Mouse (Mus musculus) erythroid progenitor cell, adult 5-6 weeks (primary cell): ENCODE results near the gene Ly6g6d. TPM values are rescaled to one million over a fixed set of nuclear protein-coding genes. Genes with fewer than 3 reads are reported as not detected.

Experiments
- ATAC-seq: replicated peaks from 2 replicates; pipeline ENCODE4 v1.8.0; 2016; ENCODE audit warnings: moderate number of reproducible peaks, mild to moderate bottlenecking, moderate TSS enrichment, inconsistent platforms; ENCODE audit not compliant: poor library complexity, low FRiP score, severe bottlenecking
- total RNA-seq, 2 experiments: library from RNA; stranded (forward) in 1 of 2; stranded (reverse) in 1 of 2; fragments of 150-400 nt in 1 of 2; fragments of 186-747, 209-891 nt in 1 of 2; gene quantifications; 2 replicates each; pipeline versions ENCODE4 v1.2.3 to v1.2.4; 2015 to 2017; ENCODE audit warnings: low replicate concordance in 2 of 2

The Ly6g6d gene
- total RNA-seq, 2 experiments from 2014 or later = not detected

DNA sequence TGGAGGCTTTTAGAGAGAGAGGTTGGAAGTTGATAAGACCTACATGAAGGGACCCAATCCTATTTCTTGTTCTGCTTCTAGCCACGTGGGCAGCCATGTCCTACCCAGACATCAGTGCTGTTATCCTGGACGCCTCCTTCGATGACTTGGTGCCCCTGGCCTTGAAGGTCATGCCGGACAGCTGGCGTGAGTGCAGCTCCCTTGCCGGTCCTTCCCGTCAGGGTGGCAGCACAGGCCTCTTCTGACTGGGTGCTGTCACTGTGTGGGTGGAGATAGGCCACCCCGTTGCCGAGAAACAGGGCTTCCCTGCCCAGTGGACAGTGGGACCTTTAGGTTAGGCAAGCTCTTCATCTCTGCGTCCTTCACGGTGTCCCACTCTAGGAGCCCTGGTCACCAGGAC lies 23.3 kb upstream of the Ly6g6d start:
- ATAC-seq = no peak

DNA sequence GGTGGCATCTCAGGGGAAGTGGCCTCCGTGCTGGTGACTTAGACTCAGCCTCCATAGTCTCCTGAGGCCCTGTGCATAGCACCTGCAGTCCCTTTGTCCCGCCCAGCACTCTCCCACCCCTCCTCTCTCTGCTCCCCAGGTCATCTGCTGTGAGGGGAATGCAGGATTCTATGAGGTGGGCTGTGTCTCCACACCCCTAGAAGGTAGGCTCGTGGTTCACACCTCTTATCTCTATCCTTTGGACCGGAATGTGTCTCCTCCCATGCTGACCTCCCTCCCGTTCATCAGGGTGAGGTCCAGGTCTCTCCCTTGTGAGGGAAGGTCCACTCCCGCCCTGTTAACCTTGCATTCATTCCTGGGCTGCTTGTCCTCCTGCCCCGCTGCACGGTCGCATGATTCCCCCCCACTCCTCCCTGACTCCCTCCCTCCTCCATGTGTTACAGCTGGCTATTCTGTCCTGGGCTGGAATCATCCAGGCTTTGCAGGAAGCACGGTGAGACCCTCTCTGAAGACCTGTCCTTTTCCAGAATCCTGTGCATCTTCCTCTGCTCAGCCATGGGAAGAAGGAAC lies 22.4 kb upstream of the Ly6g6d start:
- ATAC-seq = no peak

GRCm38 (mm10) chr17:35097164-35097655 lies 19.3 kb upstream of the Ly6g6d start:
- no peak for ATAC-seq

- ATAC-seq = no peak
These were observed 18.7 kb upstream of the Ly6g6d start for GRCm38 (mm10) chr17:35096597-35096996.

DNA sequence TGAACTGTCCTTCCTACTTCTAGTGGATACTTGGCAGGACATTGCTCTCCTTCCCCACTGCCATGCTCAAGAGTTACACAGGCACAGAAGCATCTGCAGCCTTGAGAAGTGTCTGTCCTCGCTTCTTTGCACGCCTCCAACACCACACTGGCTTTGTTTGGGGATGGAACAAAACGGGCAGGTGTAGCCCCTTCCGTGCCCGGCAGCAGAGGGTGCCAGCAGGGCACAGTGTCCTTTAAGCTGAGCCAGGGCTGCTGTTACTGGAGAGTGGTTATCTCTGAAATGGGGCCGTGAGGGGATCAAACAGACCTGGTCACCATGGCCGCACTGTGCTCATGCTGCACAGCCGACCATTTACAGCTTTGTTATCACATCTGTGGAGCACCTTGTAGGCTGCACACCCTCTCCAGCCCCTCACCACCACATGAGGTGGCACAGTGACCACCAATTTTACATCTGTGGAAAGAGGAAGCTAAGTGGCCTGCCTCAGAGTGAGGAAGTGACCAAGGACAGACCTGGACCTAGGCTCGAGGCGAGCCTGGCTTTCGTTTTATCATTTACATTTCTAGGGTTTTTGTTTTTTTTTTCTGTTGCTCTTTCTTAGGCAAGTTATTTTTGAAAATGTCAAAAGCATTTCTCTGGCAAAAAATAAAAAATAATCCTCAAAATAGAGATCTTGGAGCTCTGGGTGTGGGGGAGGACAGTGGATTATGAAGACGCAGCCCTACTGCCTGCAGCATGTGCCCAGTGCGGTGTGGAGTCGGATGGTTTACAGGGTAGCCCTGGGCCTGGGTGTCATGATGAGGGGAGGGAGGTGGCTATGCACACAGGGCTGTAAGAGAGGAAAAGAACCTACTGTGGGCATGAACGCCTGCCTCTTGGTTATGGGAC lies 16.9 kb upstream of the Ly6g6d start:
- ATAC-seq = no peak

DNA sequence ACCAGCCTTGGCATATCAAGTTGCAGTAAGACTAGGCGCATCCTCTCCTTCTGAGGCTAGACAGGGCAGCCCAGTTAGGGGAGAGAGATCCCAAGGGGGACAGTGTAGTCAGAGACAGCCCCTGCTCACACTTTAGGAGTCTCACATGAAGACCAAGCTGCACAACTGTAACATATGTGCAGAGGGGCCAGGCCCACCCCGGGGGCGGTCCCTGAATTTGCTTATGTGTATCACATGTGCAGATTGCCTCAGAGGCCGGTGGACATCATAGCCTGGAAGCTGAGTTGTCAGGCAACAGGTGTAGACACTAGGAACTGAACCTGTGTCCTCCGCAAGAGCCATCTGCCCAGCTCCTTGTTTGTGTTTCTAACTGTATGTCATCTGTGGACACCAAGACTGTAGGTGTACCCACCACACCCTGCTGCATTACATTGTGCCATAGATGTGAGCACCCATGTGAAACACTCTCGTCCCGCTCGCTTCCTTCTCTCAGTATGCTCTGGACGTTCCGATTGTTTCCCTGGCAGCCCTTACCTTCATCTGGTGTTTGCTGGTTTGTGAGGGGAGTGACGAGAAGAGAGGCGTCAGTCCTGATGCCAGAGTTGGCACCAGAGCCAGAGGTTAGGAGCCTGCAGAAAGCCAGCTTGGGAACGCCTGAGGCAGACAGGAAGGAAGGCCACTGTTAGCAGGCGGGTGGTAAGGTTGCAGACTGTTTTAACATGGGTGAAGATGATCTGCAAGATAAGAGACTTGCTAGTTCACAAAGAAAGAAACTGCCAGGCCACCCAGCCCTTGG lies 14.7 kb upstream of the Ly6g6d start:
- no peak for ATAC-seq

GRCm38 (mm10) chr17:35090166-35090932 lies 12.5 kb upstream of the Ly6g6d start:
- peak; percentile 81 for ATAC-seq

DNA sequence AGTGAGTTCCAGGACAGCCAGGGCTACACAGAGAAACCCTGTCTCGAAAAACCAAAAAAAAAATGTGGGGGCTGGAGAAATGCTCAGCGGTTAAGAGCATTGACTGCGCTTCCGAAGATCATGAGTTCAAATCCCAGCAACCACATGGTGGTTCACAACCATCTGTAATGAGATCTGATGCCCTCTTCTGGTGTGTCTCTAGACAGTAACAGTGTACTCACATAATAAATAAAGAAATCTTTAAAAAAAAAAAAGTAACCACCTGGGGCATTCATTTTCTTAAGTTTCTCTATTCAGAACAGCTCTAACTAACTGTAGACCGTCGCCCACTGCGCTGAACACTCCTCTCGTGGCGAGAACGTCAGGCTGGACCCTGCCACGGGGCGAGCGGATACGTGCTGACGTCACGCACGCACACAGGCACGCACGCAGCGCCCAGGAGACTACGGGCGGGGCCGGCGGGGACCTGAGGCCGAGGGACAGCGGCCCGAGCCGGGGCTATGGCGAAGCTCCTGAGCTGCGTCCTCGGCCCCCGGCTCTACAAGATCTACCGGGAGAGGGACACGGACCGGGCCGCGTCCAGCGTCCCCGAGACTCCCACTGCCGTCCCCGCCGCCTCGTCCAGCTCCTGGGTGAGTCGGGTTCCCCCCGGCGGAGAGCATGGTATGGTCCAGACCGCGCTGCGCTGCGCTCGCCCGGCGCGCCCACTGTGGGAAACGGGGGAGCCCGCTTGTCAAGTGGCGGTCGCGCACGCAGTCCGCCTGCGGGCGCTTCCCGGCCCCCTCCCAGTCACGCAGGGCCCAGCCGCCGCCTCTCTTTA lies 11.2 kb upstream of the Ly6g6d start, which contains the start of gene Abhd16a:
Gene Abhd16a (plus strand): TSS at position 439 of the 820 bp plus-strand sequence.
- ATAC-seq = peak; percentile 92

DNA sequence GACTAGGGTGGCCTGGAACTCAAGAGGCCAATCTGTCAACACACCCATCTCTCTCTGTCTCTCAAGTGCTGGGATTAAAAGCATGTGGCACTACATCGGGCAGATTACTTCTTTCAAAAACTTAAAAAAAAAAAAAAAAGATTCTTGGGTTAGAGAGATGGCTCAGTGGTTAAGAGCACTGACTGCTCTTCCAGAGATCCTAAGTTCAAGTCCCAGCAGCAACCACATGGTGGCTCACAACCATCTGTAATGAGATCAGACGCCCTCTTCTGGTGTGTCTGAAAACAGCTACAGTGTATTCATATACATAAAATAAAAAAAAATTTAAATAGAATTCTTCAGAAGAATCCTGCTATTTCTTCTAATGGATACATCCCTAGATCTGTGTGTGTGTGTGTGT lies 10.3 kb upstream of the Ly6g6d start:
- ATAC-seq = no peak

DNA sequence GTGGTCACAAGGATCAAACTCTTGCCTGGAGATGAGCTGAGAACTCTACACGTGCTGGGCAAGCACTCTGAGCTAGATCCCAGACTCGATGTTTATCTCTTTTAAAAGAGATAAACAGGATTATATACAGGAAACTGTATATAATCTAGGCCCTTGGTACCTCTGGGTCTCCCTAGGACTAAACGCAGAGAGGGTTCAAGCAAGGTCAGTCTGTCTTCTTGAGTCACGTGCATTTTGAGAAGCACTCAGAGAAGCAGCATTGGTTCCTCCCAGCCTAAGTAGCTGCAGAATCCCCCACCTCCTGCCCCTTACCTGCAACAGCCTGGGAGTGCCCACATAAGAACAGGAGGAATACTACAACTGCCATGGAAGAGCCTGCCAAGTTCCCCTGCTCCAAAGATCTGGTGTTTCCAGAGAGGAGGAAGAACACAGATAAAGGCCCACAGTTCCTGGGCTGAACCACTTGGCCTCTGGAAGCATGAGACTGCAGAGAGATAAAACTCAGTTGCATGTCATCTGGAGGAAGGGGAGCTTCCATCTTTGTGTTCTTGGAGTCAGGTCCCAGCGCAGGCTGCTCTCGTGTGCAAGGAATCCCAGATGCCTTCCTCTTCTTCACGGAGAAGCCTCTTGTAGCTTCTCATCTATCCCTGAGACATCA lies 7.5 kb upstream of the Ly6g6d start, which contains the start of gene Ly6g6f:
Gene Ly6g6f (minus strand): TSS at position 403 of the 658 bp plus-strand sequence.
- no peak for ATAC-seq

- ATAC-seq = no peak
These were observed 6.1 kb upstream of the Ly6g6d start for GRCm38 (mm10) chr17:35083929-35084497.

DNA sequence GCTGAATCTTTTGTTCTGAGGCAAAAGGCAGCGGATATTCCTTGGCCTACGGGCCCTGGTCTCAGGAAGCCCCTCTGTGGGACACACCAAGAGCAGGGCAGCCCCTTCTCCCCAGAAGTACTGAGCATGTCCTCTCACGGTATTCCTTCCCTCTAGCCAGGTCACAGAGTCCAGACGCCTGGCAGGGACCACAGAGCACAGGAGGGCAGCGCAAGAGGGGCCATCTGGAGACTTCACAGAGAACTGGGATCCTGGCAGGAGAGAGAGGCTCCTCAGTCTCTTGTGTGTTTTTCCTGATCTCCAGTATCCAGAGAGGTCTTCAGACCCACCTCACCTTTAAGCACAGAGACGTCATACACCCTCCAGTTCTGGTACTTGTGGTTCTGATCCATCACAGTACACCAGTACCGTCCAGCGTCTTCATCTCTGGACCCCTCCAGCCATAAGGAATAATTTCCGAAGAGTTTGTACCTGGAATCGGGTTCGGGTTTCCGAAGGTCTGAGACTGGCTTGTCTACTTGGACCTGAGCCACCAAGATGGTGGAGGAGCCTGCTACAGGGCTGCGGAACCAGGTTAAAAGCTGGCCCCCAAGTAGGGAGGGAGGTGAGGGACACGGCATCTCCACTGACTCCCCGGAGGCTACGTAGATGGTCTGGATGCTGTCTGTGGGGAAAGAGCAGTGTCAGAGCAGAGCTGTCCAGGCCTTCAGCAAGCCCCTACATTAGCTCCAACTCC lies 5.1 kb upstream of the Ly6g6d start:
- ATAC-seq = no peak

GRCm38 (mm10) chr17:35080710-35081109 lies 2.8 kb upstream of the Ly6g6d start:
- ATAC-seq = no peak

GRCm38 (mm10) chr17:35080248-35080647 lies 2.4 kb upstream of the Ly6g6d start:
- peak; percentile 66 for ATAC-seq

DNA sequence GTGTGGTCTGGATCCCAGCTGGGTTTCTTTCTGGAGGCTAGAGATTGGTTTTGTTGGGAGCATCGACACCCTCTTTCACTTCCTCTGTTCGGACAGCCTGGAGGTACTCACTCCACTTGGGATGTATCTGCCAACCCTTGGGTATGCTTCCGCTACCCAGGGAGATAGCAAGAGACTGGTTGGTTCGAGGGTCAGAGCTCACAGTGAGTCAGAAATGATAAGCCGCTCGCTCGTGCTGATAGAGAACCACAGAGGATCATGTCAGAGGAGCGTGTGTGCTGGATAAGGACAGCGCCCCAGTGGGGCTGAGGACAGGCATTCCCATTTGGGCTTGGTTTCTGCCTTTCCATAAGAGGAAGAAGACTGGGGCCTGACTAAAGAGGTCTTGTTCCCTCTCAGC lies 1.9 kb upstream of the Ly6g6d start:
- peak; percentile 92 for ATAC-seq

DNA sequence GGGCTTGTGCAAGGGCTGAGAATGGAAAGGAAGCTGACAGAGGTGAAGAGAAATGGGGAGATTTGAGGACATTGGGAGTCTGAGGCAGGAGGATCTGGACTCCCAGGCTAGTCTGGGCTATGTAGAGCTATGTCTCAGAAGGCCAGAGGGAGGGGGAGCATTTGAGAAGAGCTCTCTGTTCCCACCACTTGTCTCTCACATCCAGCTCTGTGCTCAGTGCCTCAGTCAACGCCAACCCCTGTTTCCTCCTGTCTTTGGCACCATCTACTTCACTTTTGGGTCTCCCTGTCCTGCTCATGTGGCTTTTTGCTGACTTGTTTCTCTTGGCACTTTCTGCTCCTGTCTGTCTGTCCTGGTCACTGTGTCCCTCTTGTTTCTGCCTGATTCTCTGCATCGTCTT lies 580 bp downstream of the Ly6g6d start:
- ATAC-seq = no peak

DNA sequence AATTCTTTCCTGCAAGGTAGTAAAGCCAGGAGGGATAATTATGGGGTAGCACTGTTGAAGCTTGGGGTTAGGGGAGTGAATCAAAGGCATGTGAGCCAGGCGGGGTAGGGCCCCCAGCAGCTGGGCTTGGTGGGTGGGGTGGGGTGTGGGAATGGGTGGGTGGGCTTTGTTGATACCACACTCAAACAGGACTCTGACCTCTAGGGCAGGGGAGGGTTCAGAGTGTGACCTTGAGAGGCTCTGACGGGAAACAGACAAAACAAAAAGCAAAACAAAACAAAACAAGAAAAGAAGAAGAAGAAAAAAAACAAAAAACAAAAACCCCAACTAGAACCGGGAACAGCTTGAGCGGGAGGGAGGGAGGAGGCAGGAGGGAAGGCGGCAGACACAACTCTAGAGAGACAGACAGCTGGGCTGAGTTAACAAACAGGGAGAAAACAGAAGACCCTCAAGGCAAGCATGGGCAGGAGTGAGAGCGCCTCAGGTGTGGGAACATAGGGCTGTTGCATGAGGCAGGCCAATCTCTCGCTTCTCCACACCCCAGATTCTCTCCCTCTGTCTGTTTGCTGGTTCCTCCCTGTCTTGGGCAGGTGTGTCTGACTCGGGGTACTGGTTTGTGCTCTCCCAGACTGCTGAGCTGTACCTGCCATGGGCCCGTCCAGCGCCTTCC lies 1.2 kb downstream of the Ly6g6d start, which contains the start of gene Ly6g6e:
Gene Ly6g6e (plus strand): TSS at position 396 of the 670 bp plus-strand sequence.
- ATAC-seq = no peak
